Mouse (Mus musculus) forebrain, embryonic 11.5 days (tissue): ENCODE data around the gene Lias. TPM values are rescaled to one million over a fixed set of nuclear protein-coding genes. Genes with fewer than 3 reads are reported as not detected.

ENCODE experiments used
- ATAC-seq: fragments of 200-750 bp; cut with Nextera tagmentation; replicated peaks from 2 replicates; pipeline ENCODE4 v1.8.0; 2017; ENCODE audit warnings: moderate TSS enrichment; ENCODE audit not compliant: low FRiP score
- DNase-seq: peaks from one replicate; pipeline ENCODE4 v3.0.0-alpha.2; 2017; ENCODE audit warnings: low spot score
- H3K27ac ChIP-seq: fragments of 300-500 bp; sonication (generic); 2 replicates; pipeline ENCODE4 v1.5.1; 2014; ENCODE audit warnings: low read depth, low read length
- H3K27me3 ChIP-seq: fragments of 300-500 bp; sonication (generic); 2 replicates; pipeline ENCODE4 v1.6.1; 2014; ENCODE audit warnings: mild to moderate bottlenecking, low read length, mixed read lengths; ENCODE audit not compliant: control insufficient read depth, insufficient read depth
- H3K36me3 ChIP-seq: fragments of 300-500 bp; sonication (generic); 2 replicates; pipeline ENCODE4 v1.6.1; 2014; ENCODE audit warnings: mild to moderate bottlenecking, low read length, moderate library complexity, mixed read lengths; ENCODE audit not compliant: control insufficient read depth, insufficient read depth
- H3K4me1 ChIP-seq: fragments of 300-500 bp; sonication (generic); replicated peaks from 2 replicates; pipeline ENCODE4 v1.6.1; 2014; ENCODE audit warnings: low read length, mixed read lengths; ENCODE audit not compliant: control insufficient read depth, insufficient read depth
- H3K4me2 ChIP-seq: fragments of 300-500 bp; sonication (generic); 2 replicates; pipeline ENCODE4 v1.6.1; 2014; ENCODE audit warnings: low read depth, mild to moderate bottlenecking, low read length, moderate library complexity, mixed read lengths; ENCODE audit not compliant: severe bottlenecking
- H3K4me3 ChIP-seq: fragments of 300-500 bp; sonication (generic); 2 replicates; pipeline ENCODE4 v1.5.1; 2014; ENCODE audit warnings: low read depth, low read length
- H3K9ac ChIP-seq: fragments of 300-500 bp; sonication (generic); 2 replicates; pipeline ENCODE4 v1.6.1; 2014; ENCODE audit warnings: low read length
- H3K9me3 ChIP-seq: fragments of 300-500 bp; sonication (generic); 2 replicates; pipeline ENCODE4 v1.6.1; 2016; ENCODE audit warnings: low read length, mixed read lengths; ENCODE audit not compliant: control insufficient read depth
- WGBS: fragments of 180-500 bp; shearing (Covaris S2); extraction: QIAGEN DNeasy Blood & Tissue Kit; methylation state at CpG from one replicate; pipeline ENCODE4 v1.1.7; 2014; 5-methylcytosine and 5-hydroxymethylcytosine counted together
- polyA plus RNA-seq: library from polyadenylated mRNA; unstranded; fragments of >200 nt; fragmentation: Nextera tagmentation; extraction: Ambion mirVana; gene quantifications from 2 replicates; pipeline ENCODE4 v1.2.1, GENCODE M21; 2014

Gene Lias
- polyA plus RNA-seq, 1 experiment from 2014 or later, result 67.5 TPM

GRCm38 (mm10) chr5:65454771-65455170, 63.5 kb downstream of the Lias start:
- Histone ChIP-seq H3K9me3 (no peaks in the 10 kb centered on the region), H3K27ac (no peak overlapping the region), H3K4me3 (no peak overlapping the region), H3K27me3 (no peaks in the 10 kb centered on the region), H3K4me1 (no peaks in the 10 kb centered on the region), H3K9ac (no peak overlapping the region), H3K36me3 (no peaks in the 10 kb centered on the region), H3K4me2 (no peak overlapping the region)
- no peak for ATAC-seq
- no peak for DNase-seq
- 79% methylated on average over 5 of the region's 5 CpGs for whole genome bisulfite sequencing

- WGBS, result 70% methylated on average over 7 of the region's 7 CpGs
- H3K9ac ChIP-seq, result no peak overlapping the region
- H3K4me3 ChIP-seq, result no peak overlapping the region
- no peaks in the 10 kb centered on the region for H3K27me3 ChIP-seq
- no peak overlapping the region for H3K27ac ChIP-seq
- H3K4me1 ChIP-seq, result no peaks in the 10 kb centered on the region
- ATAC-seq (no peak), DNase-seq (no peak)
- no peaks in the 10 kb centered on the region for H3K36me3 ChIP-seq
- no peaks in the 10 kb centered on the region for H3K9me3 ChIP-seq
- no peak overlapping the region for H3K4me2 ChIP-seq
These were observed 66.0 kb downstream of the Lias start for GRCm38 (mm10) chr5:65457086-65457827.

- H3K9me3 ChIP-seq, result no peaks in the 10 kb centered on the region
- H3K9ac ChIP-seq, result no peak overlapping the region
- H3K4me2 ChIP-seq, result no peak overlapping the region
- WGBS, result 77% methylated on average over 5 of the region's 5 CpGs
- H3K4me1 ChIP-seq, result no peaks in the 10 kb centered on the region
- DNase-seq (no peak), ATAC-seq (no peak)
- H3K4me3 ChIP-seq, result no peak overlapping the region
- no peak overlapping the region for H3K27ac ChIP-seq
- H3K27me3 ChIP-seq, result no peaks in the 10 kb centered on the region
- H3K36me3 ChIP-seq, result no peaks in the 10 kb centered on the region
These were observed 66.5 kb downstream of the Lias start for GRCm38 (mm10) chr5:65457846-65458245.

GRCm38 (mm10) chr5:65459454-65459853, 68.2 kb downstream of the Lias start:
- Histone ChIP-seq H3K9ac (no peak overlapping the region), H3K4me2 (no peak overlapping the region), H3K27me3 (no peaks in the 10 kb centered on the region), H3K36me3 (no peaks in the 10 kb centered on the region), H3K4me3 (no peak overlapping the region), H3K9me3 (no peaks in the 10 kb centered on the region), H3K27ac (no peak overlapping the region), H3K4me1 (no peaks in the 10 kb centered on the region)
- 97% methylated on average over 3 of the region's 3 CpGs for WGBS
- ATAC-seq (no peak), DNase-seq (no peak)

Other genes with a start within 250 kb of the Lias start
- gene Wdr19, start 191.8 kb upstream of the Lias start, polyA plus RNA-seq, result 14.7 and 15.2 TPM in 2 replicates
- 99.7 and 99.9 TPM in 2 replicates for gene Rfc1, start 55.8 kb upstream of the Lias start, polyA plus RNA-seq
- gene Klb, start 43.2 kb upstream of the Lias start, polyA plus RNA-seq, result not detected in 2 replicates
- 874 and 891 TPM in 2 replicates for gene Rpl9, start 53 bp upstream of the Lias start, polyA plus RNA-seq
- 68.6 and 69.0 TPM in 2 replicates for gene Ugdh, start 44.5 kb downstream of the Lias start, polyA plus RNA-seq
- not detected in 2 replicates for gene Gm43552, start 101.3 kb downstream of the Lias start, polyA plus RNA-seq
- 71.9 and 79.9 TPM in 2 replicates for gene Smim14, start 145.7 kb downstream of the Lias start, polyA plus RNA-seq
- 142 and 143 TPM in 2 replicates for gene Ube2k, start 145.7 kb downstream of the Lias start, polyA plus RNA-seq